Mouse (Mus musculus): ENCODE results near the gene Gm21977.
"Not testable (repeated sequence)": the region's sequence is repeated elsewhere in the genome, so short reads cannot be mapped to it uniquely, and the experiment has no call there.

The Gm21977 gene

DNA sequence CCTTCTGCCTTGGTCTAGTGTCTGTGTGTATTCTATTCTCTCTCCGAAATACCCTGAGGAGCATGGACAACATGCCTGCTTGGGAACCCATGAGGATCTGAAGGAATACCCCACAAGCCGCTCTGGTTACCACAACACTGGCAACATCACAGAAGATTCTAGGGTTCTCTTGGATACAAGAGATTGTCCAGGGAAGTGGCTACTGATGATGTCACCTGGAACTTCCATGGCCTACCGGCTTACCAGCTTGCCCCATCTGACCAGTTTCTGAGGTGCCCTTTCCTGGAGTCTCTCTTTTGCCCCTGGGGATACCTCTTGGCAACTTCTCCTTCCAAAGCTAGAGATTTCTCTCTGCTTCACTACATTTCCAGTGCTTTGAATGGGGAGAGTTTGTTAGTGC, at the start of gene Gm21977:
Gene Gm21977 (minus strand): TSS at position 101 of the 400 bp plus-strand sequence.
- not testable (repeated sequence) for DNase-seq

Measured in right cerebral cortex, postnatal 4 days (tissue).